Mouse (Mus musculus) liver, embryonic 14.5 days (tissue): ENCODE measurements around the gene Tmem191c.

Experiments used
- CTCF ChIP-seq: IDR thresholded peaks from 2 replicates; pipeline ENCODE4 v1.5.1; 2016; ENCODE audit warnings: antibody characterized with exemption, low read depth, control low read depth
- EP300 ChIP-seq: IDR thresholded peaks from 2 replicates; pipeline ENCODE4 v1.6.1; 2016; ENCODE audit warnings: antibody characterized with exemption, low read depth

- TF ChIP-seq CTCF (no peak), EP300 (no peak)
Observed at GRCm38 (mm10) chr16:17326064-17326463, 50.2 kb downstream of the Tmem191c start.
